Mouse (Mus musculus): ENCODE measurements around the gene Tulp4.
"Not testable (repeated sequence)": the region's sequence is repeated elsewhere in the genome, so short reads cannot be mapped to it uniquely, and the experiment has no call there.

DNA sequence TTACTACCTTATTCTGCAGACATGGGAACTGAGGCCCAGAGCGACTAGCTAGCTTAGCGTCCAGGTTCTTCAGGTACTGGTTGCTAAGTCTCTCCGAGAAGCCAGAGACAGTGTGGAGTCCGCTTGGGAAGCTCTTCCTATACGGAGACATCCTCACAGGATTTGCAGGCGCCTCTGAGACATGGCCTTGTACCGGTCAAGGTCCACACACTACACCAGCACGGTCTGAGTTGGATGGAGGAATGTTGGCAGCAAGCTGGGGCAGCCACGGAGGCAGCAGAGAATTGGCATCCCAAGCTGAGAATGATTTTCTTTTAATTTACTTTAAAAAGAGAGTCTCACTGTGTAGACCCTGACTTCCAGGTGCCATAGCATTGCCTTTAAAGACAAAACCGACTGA is 176.9 kb downstream of the Tulp4 start:
- not testable (repeated sequence) for TF ChIP-seq EP300 (optimal IDR thresholded peaks at IDR 0.05); CTCF (IDR thresholded peaks at IDR 0.05; ENCODE audit: low read depth)

All from stomach, postnatal 0 days (tissue).